Mouse (Mus musculus) ES-Bruce4 (cell line): Measurements from ENCODE around the gene Casz1. TPM values are rescaled to one million over a fixed set of nuclear protein-coding genes. Genes with fewer than 3 reads are reported as not detected.

Experiments used
- H3K27ac ChIP-seq: 2 replicates; pipeline ENCODE4 v1.5.1; 2012; ENCODE audit warnings: low read length, inconsistent platforms; ENCODE audit not compliant: insufficient read depth
- H3K27me3 ChIP-seq: 2 replicates; pipeline ENCODE4 v1.6.1; 2012; ENCODE audit warnings: mild to moderate bottlenecking, low read length, inconsistent platforms; ENCODE audit not compliant: control insufficient read depth, poor library complexity, insufficient read depth, severe bottlenecking
- H3K36me3 ChIP-seq: 2 replicates; pipeline ENCODE4 v1.6.1; 2012; ENCODE audit warnings: inconsistent platforms, mild to moderate bottlenecking, low read length, moderate library complexity; ENCODE audit not compliant: control insufficient read depth, poor library complexity, insufficient read depth, severe bottlenecking
- H3K4me1 ChIP-seq: one replicate; pipeline ENCODE4 v1.8.1; 2011; ENCODE audit warnings: low read length; ENCODE audit not compliant: control insufficient read depth, insufficient read depth
- H3K4me3 ChIP-seq: 2 replicates; pipeline ENCODE4 v1.5.1; 2011; ENCODE audit warnings: low read depth, mild to moderate bottlenecking, low read length
- H3K9ac ChIP-seq: 2 replicates; pipeline ENCODE4 v1.6.1; 2012; ENCODE audit warnings: low read depth, mild to moderate bottlenecking, inconsistent platforms; ENCODE audit not compliant: poor library complexity, severe bottlenecking
- H3K9me3 ChIP-seq: replicated peaks from 2 replicates; pipeline ENCODE4 v1.6.1; 2012; ENCODE audit warnings: mild to moderate bottlenecking, low read length, inconsistent platforms; ENCODE audit not compliant: control insufficient read depth, poor library complexity, insufficient read depth, severe bottlenecking
- CTCF ChIP-seq: IDR thresholded peaks from one replicate; pipeline ENCODE4 v1.8.1; 2011; ENCODE audit warnings: low read depth, low read length
- EP300 ChIP-seq: IDR thresholded peaks from 2 replicates; pipeline ENCODE4 v1.6.1; 2011; ENCODE audit warnings: low read depth, low read length; ENCODE audit not compliant: insufficient read depth
- POLR2A ChIP-seq: IDR thresholded peaks from one replicate; pipeline ENCODE4 v1.8.1; 2011; ENCODE audit warnings: low read length; ENCODE audit not compliant: insufficient read depth
- polyA plus RNA-seq: library from polyadenylated mRNA; stranded (reverse); fragments of >200 nt; gene quantifications from 2 replicates; pipeline ENCODE4 v1.2.4, GENCODE M21; 2011; ENCODE audit warnings: low read depth; ENCODE audit not compliant: missing spikeins, insufficient read depth, insufficient read length

Gene Casz1
- polyA plus RNA-seq, 1 experiment, result 15.6 TPM

DNA sequence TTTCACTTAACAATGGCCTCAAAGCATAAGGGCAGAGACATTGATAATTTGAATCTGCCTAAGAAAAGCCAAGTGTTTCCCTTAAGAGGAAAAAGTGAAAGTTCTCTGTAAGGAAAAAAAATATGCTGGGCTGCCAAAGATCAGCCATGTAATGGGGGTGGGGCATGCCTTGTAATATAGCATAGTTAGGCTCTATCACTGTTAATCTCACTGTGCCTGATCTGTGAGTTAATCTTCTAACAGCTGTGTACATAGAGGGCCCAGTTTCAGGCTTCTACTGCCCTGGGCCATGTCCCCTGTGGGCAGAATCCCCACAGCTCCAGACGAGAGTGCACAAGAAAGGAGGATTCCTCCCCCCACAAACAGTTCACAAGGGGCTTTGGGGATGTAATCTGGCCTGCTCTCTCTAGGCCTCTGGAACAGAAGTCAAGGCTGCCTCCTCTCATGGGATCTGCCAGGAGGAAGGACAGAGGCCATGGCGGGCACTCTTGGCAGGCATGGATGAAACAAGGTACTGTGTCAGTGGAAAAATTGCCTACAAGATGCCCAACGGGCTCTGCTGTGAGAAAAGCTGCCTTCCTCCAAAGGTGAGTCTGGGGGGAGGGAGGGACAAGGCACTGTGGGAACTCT lies 167.5 kb downstream of the Casz1 start:
- no peaks in the 10 kb centered on the region for H3K27me3 ChIP-seq
- no peaks in the 10 kb centered on the region for H3K9me3 ChIP-seq
- no peaks in the 10 kb centered on the region for H3K36me3 ChIP-seq
- no peak for TF ChIP-seq POLR2A
- TF ChIP-seq CTCF, result no peak
- TF ChIP-seq EP300, result no peak
- no peak overlapping the region for H3K27ac ChIP-seq
- H3K9ac ChIP-seq, result no peak overlapping the region
- no peaks in the 10 kb centered on the region for H3K4me1 ChIP-seq
- no peak overlapping the region for H3K4me3 ChIP-seq

DNA sequence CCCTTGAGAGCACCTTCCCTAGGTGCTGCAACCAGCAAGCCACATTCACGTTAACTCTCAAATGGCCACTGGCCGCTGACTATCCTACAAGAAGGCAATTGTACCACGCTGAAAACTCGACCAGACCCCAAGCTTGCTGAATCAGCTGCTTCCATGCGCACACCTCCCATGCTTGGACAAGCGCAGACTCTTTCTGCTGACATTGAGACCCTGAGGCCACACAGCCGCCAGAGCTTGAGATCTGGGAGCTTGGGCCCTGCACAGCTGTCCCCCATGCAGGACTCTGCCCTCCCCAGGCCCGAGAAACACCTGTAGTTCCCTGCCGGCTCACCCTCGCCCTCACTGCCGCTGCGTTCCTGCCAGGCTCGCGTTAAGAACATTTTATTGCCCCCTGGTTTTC lies 168.5 kb downstream of the Casz1 start:
- TF ChIP-seq CTCF, result no peak
- no peak for TF ChIP-seq POLR2A
- TF ChIP-seq EP300, result no peak
- Histone ChIP-seq H3K9ac (no peak overlapping the region), H3K9me3 (no peaks in the 10 kb centered on the region), H3K4me3 (no peak overlapping the region), H3K36me3 (no peaks in the 10 kb centered on the region), H3K27ac (no peak overlapping the region), H3K27me3 (no peaks in the 10 kb centered on the region), H3K4me1 (no peaks in the 10 kb centered on the region)

DNA sequence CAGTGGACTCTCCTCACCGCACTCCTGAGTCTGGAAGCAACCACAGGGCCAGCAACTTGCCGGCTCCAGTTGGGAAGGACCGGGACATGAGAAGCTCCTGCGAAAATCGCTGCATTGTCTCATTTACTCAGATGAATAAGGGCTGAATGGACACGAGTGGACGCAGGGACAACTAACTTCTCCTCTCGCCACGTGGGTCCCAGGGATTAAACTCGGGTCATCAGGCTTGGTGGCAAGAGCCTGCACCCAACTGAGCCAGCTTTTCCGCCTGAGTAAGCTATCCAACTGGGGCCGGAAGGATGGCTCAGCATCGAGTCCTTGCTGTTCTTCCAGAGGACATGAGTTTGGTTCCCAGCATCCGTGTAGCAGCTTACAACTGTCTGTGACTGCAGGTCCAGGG lies 169.2 kb downstream of the Casz1 start:
- H3K9me3 ChIP-seq, result no peaks in the 10 kb centered on the region
- H3K9ac ChIP-seq, result no peak overlapping the region
- no peaks in the 10 kb centered on the region for H3K27me3 ChIP-seq
- H3K4me3 ChIP-seq, result no peak overlapping the region
- H3K27ac ChIP-seq, result no peak overlapping the region
- TF ChIP-seq POLR2A, result no peak
- TF ChIP-seq EP300, result no peak
- TF ChIP-seq CTCF, result no peak
- H3K4me1 ChIP-seq, result peaks cover 3% of the 10 kb centered on the region
- no peaks in the 10 kb centered on the region for H3K36me3 ChIP-seq

DNA sequence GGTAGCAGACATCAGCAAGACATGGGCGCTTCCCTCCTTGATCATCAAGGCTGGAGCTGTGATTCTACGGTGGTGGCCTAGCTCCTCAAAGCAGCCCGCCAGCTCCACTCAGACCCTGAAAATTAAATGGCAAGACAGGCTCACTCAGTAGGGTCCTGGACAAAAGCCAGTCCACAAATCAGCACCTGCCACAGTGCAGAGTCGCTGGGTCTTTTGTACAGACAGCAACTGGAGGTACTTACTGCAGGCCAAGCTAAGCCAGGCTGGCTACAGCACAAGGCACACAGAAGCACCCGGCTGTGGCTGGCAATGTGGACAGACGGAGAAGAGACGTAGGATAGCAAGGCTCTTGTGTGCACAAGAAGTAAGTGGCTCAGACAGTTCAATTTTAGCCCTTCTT lies 170.6 kb downstream of the Casz1 start:
- no peak overlapping the region for H3K27ac ChIP-seq
- H3K4me3 ChIP-seq, result no peak overlapping the region
- peaks cover 6% of the 10 kb centered on the region for H3K4me1 ChIP-seq
- no peaks in the 10 kb centered on the region for H3K9me3 ChIP-seq
- no peak overlapping the region for H3K9ac ChIP-seq
- TF ChIP-seq POLR2A, result no peak
- no peak for TF ChIP-seq EP300
- no peak for TF ChIP-seq CTCF
- no peaks in the 10 kb centered on the region for H3K36me3 ChIP-seq
- H3K27me3 ChIP-seq, result no peaks in the 10 kb centered on the region

DNA sequence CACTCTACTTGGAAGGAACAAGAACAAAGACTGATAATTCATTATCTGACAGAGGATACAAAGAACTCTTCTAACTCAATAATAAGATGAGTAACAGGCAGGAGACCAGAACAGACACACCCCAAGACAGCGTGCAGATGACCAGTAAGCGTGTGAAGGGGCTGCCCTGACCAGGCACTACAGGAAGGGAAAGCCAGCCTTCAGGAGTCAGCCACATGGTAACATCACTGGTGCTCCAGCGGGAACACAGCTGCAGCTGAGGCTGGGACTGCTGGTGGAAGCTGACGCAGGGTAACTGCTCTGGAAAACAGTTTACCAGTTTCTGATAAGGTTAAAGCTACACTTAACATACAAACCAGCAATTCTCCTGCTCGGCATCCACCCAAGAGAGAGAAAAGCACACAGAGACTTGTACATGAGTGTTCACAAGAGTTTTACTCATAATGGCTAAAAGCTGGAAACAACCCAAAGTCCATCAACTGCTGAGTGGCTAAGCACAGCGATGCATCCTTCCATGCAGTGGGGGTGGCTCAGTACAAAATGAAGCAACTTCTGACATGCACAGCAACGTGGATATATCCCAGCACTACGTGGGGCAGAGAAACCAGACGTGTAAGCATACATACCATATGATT lies 174.1 kb downstream of the Casz1 start:
- Histone ChIP-seq H3K36me3 (no peaks in the 10 kb centered on the region), H3K4me1 (peaks cover 8% of the 10 kb centered on the region), H3K4me3 (no peak overlapping the region), H3K9ac (no peak overlapping the region), H3K9me3 (no peaks in the 10 kb centered on the region), H3K27me3 (no peaks in the 10 kb centered on the region), H3K27ac (no peak overlapping the region)
- TF ChIP-seq EP300 (no peak), CTCF (no peak), POLR2A (no peak)

DNA sequence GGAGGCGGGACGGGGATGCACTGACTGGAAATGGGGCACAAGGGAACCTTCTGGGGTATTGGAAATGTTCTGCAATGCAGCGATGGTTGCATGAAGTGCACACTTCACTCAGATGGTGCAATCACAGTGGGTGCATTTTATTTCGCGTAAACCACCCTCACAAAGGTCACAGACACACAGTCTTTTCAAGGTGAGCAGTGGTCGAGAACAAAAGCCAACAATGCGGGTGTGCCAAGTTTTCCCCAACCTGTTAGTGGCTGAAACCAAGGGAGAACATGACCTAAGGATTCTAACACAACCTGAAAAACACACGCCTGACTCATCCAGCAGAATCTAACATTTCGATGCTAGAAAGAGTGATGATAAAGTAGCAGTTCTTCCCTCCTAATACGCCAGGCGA lies 174.7 kb downstream of the Casz1 start:
- Histone ChIP-seq H3K9me3 (no peaks in the 10 kb centered on the region), H3K27ac (0 out of 2 replicates have a peak overlapping the region, but pooled peaks have one; percentile 8), H3K36me3 (0 out of 2 replicates have a peak, but pooled peaks cover 3% of the 10 kb centered on the region), H3K27me3 (no peaks in the 10 kb centered on the region), H3K4me3 (no peak overlapping the region), H3K4me1 (peaks cover 8% of the 10 kb centered on the region), H3K9ac (no peak overlapping the region)
- no peak for TF ChIP-seq CTCF
- TF ChIP-seq POLR2A, result no peak
- no peak for TF ChIP-seq EP300
